Mouse (Mus musculus): ENCODE results near the gene Plscr3. TPM values are rescaled to one million over a fixed set of nuclear protein-coding genes. Genes with fewer than 3 reads are reported as not detected.
A peak's percentile ranks its signal among the peaks of the same experiment; 100 is the strongest.

The Plscr3 gene
- total and polyA plus RNA-seq, 2 experiments, result 1.5 to 18.5 TPM

DNA sequence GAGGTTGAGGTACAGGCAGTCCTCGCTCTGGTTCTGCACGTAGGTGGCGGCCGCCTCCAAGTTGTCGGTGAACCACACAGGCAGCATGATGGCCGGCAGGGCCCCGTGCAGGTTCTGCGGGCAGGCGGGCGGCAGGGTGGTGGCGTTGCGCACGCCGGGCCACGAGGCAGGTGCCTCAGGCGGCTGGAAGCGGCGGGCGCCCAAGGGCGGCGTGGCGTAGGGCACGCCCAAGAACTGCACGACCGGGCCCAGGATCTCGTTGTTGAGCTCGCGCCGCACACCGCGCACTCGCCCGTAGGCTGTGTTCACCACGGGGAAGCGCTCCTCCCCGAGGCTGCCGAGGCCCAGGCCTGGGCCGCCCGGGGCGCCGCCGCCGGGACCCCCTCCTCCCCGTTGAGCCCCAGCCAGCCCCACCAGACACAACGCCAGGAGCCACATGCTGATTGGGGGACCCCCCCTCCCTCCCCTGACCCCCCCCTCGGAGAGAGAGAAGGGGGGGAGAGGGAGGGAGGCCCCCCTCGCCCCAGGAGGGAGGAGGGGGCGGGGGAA, 12.1 kb upstream of the Plscr3 start:
- Histone ChIP-seq H3K9ac (ENCODE audit: low read depth, low read length) (no peak overlapping the region), H3K36me3 (ENCODE audit: control insufficient read depth, insufficient read depth, low read length) (no peaks in the 10 kb centered on the region), H3K27ac (replicated peaks; ENCODE audit: insufficient read depth, low read depth, low read length) (no peak overlapping the region), H3K4me1 (ENCODE audit: control insufficient read depth, insufficient read depth, low read length) (no peaks in the 10 kb centered on the region), H3K27me3 (ENCODE audit: control insufficient read depth, insufficient read depth, low read length) (0 out of 2 replicates have a peak, but pooled peaks cover 3% of the 10 kb centered on the region), H3K79me2 (ENCODE audit: control insufficient read depth, insufficient read depth, low read length) (no peaks in the 10 kb centered on the region), H3K4me3 (ENCODE audit: insufficient read depth, low read depth, low read length) (no peak overlapping the region)
- DNase-seq (ENCODE audit: extremely low read depth, low read depth, low spot score), result no peak
- WGBS, result 33% methylated on average over 45 of the region's 48 CpGs
- TF ChIP-seq POLR2A (IDR thresholded peaks at IDR 0.05; ENCODE audit: extremely low read depth, insufficient read depth, low read length), result no peak
- no peak for TF ChIP-seq CTCF (IDR thresholded peaks at IDR 0.05; ENCODE audit: low read depth, low read length)

DNA sequence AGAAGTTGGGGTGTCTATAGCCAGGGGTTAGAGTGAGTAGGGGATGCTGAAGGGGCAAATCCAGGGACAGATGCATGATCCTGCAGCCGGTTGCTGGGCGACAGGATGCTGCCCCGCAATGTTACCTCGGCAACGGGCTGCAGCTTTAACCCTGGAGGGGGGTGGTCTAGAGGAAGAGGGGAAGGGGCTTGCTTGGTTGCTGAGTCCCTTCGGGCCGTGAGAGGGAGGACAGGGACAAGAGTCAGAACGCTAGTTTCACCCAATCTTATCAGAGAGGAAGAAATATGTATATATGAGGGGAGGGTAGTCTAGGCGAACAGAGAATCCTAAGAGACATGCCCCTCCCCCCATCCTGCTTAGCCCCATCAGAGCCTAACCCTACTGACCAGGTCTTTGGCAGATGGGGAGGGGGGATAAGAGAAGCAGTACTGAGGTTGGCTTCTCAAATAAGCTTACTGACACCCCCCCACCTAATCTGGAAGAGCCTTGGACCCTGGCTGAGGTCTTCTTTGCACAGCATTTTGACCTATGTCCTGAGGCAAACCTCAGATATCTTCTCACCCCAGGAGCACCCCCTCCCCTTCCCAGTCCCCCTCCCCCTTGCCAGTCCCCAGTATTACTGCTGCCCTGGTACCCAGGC, 10.7 kb upstream of the Plscr3 start:
- Histone ChIP-seq H3K79me2 (ENCODE audit: control insufficient read depth, insufficient read depth, low read length) (no peaks in the 10 kb centered on the region), H3K4me1 (ENCODE audit: control insufficient read depth, insufficient read depth, low read length) (peaks cover 2% of the 10 kb centered on the region), H3K27me3 (ENCODE audit: control insufficient read depth, insufficient read depth, low read length) (0 out of 2 replicates have a peak, but pooled peaks cover 3% of the 10 kb centered on the region), H3K27ac (replicated peaks; ENCODE audit: insufficient read depth, low read depth, low read length) (no peak overlapping the region), H3K9ac (ENCODE audit: low read depth, low read length) (no peak overlapping the region), H3K36me3 (ENCODE audit: control insufficient read depth, insufficient read depth, low read length) (no peaks in the 10 kb centered on the region), H3K4me3 (ENCODE audit: insufficient read depth, low read depth, low read length) (no peak overlapping the region)
- no peak for DNase-seq (ENCODE audit: extremely low read depth, low read depth, low spot score)
- TF ChIP-seq CTCF (IDR thresholded peaks at IDR 0.05; ENCODE audit: low read depth, low read length) (no peak), POLR2A (IDR thresholded peaks at IDR 0.05; ENCODE audit: extremely low read depth, insufficient read depth, low read length) (no peak)
- WGBS, result 64% methylated on average over 9 of the region's 9 CpGs

DNA sequence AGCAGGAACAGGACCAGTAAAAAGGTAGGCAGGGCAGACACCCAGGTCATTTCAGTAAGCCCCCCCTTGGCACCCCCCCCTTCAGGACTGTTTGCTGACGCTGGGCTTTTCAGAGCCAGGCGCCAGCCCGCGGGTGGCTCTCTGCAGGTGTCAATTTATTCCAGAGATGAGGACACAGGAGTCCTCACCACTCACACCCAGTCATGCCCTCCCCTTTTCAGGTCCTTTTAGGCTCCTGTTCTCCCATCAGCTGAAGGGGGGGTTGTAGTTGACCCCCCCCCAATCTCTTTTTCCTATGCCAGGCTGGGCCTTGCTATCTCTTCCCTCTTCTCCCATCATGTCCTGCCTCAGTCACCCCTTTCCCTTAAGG, 10.2 kb upstream of the Plscr3 start:
- H3K36me3 ChIP-seq (ENCODE audit: control insufficient read depth, insufficient read depth, low read length), result no peaks in the 10 kb centered on the region
- no peak overlapping the region for H3K4me3 ChIP-seq (ENCODE audit: insufficient read depth, low read depth, low read length)
- no peak overlapping the region for H3K9ac ChIP-seq (ENCODE audit: low read depth, low read length)
- no peaks in the 10 kb centered on the region for H3K79me2 ChIP-seq (ENCODE audit: control insufficient read depth, insufficient read depth, low read length)
- H3K27me3 ChIP-seq (ENCODE audit: control insufficient read depth, insufficient read depth, low read length), result 0 out of 2 replicates have a peak, but pooled peaks cover 3% of the 10 kb centered on the region
- H3K27ac ChIP-seq (replicated peaks; ENCODE audit: insufficient read depth, low read depth, low read length), result no peak overlapping the region
- no peak for TF ChIP-seq CTCF (IDR thresholded peaks at IDR 0.05; ENCODE audit: low read depth, low read length)
- TF ChIP-seq POLR2A (IDR thresholded peaks at IDR 0.05; ENCODE audit: extremely low read depth, insufficient read depth, low read length), result no peak
- WGBS, result 34% methylated on average over 4 of the region's 4 CpGs
- H3K4me1 ChIP-seq (ENCODE audit: control insufficient read depth, insufficient read depth, low read length), result peaks cover 2% of the 10 kb centered on the region
- DNase-seq (ENCODE audit: extremely low read depth, low read depth, low spot score), result no peak

DNA sequence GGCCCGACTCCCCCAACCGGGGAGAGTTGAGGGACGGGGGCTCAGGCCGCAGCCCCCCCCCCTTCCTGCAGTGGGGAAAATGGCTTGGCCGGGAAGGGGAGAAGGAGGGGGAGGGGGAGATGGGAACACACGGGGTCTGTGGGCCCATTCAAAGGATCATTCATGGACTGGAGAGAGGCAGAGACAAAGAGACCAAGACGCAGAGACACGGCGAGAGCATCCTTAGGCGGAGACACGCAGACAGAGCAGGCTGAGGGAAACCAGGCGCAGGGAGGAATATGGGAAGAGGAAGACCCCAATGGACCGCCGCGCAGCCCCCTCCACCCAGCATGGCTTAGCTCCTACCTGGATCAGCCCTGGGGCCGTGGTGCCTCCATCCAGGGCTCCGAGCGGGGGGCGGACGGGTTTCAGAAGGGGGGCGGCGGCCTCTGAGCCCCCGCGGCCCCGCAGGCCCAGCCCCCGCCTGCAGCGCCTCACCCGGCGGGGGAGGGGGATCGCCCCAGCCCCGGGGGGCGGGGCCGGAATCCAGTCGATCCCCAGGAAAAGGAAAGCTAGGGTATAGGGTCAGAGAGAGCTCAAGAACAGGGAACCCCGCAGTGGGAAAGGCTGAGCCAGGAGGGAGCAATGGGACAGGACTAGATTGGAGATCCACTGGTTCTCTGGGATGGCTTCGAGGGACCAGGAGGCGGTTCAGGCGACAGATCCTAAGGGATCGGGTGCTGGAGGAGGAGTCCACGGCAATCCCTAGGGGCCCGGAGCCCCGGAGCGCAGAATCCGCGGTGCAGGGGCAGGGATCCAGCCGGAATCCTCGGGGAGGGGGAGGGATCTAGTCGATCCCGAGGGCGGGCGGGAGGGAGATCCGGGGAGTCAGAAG, 9.2 kb upstream of the Plscr3 start:
- no peaks in the 10 kb centered on the region for H3K36me3 ChIP-seq (ENCODE audit: control insufficient read depth, insufficient read depth, low read length)
- TF ChIP-seq POLR2A (IDR thresholded peaks at IDR 0.05; ENCODE audit: extremely low read depth, insufficient read depth, low read length) (no peak), CTCF (IDR thresholded peaks at IDR 0.05; ENCODE audit: low read depth, low read length) (no peak)
- 0 out of 2 replicates have a peak, but pooled peaks cover 3% of the 10 kb centered on the region for H3K27me3 ChIP-seq (ENCODE audit: control insufficient read depth, insufficient read depth, low read length)
- peak overlapping the region; percentile 53 for H3K9ac ChIP-seq (ENCODE audit: low read depth, low read length)
- H3K79me2 ChIP-seq (ENCODE audit: control insufficient read depth, insufficient read depth, low read length), result no peaks in the 10 kb centered on the region
- 7% methylated on average over 49 of the region's 52 CpGs for WGBS
- no peak overlapping the region for H3K27ac ChIP-seq (replicated peaks; ENCODE audit: insufficient read depth, low read depth, low read length)
- peaks cover 2% of the 10 kb centered on the region for H3K4me1 ChIP-seq (ENCODE audit: control insufficient read depth, insufficient read depth, low read length)
- H3K4me3 ChIP-seq (ENCODE audit: insufficient read depth, low read depth, low read length), result peak overlapping the region; percentile 72
- DNase-seq (ENCODE audit: extremely low read depth, low read depth, low spot score), result no peak

DNA sequence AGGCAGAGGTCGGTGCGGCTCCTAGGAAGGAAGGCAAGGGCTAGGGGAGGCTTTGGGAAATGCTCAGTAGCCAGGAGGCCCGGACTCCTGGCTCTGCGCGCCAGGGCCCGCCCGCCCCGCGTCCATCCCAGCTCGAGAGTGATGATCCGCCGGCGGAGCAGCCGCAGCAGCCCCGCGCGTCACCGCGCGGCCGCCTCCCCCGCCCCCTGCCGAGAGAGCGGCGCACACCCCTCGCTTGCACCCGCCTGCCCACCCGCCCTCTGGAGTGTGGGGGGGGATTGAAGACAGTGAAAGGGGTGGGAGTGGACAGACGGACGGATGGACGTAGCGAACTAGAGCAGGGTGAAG, 8.6 kb upstream of the Plscr3 start, which contains the start of gene Nlgn2:
Gene Nlgn2, minus strand, starts transcription at position 181 of the 348 bp plus-strand sequence.
- peaks cover 2% of the 10 kb centered on the region for H3K4me1 ChIP-seq (ENCODE audit: control insufficient read depth, insufficient read depth, low read length)
- TF ChIP-seq POLR2A (IDR thresholded peaks at IDR 0.05; ENCODE audit: extremely low read depth, insufficient read depth, low read length) (0 out of 2 replicates have a peak, but pooled peaks have one; percentile 19), CTCF (IDR thresholded peaks at IDR 0.05; ENCODE audit: low read depth, low read length) (no peak)
- 0 out of 2 replicates have a peak, but pooled peaks cover 3% of the 10 kb centered on the region for H3K27me3 ChIP-seq (ENCODE audit: control insufficient read depth, insufficient read depth, low read length)
- WGBS, result 0% methylated on average over 29 of the region's 32 CpGs
- H3K27ac ChIP-seq (replicated peaks; ENCODE audit: insufficient read depth, low read depth, low read length), result peak within 1 kb of the TSS; percentile 94
- H3K9ac ChIP-seq (ENCODE audit: low read depth, low read length), result peak within 1 kb of the TSS; percentile 90
- no peak for DNase-seq (ENCODE audit: extremely low read depth, low read depth, low spot score)
- H3K79me2 ChIP-seq (ENCODE audit: control insufficient read depth, insufficient read depth, low read length), result no peaks in the 10 kb centered on the region
- H3K4me3 ChIP-seq (ENCODE audit: insufficient read depth, low read depth, low read length), result peak within 1 kb of the TSS; percentile 94
- no peaks in the 10 kb centered on the region for H3K36me3 ChIP-seq (ENCODE audit: control insufficient read depth, insufficient read depth, low read length)
